Mouse (Mus musculus) layer of hippocampus, postnatal 25 days (tissue): Measurements from ENCODE around the gene Cep63. TPM values are rescaled to one million over a fixed set of nuclear protein-coding genes. Genes with fewer than 3 reads are reported as not detected.
A peak's percentile ranks its signal among the peaks of the same experiment; 100 is the strongest.

Experiments
- DNase-seq, 2 experiments: peaks; one replicate each; pipeline ENCODE4 v3.0.0; 2022; ENCODE audit warnings: mixed read lengths in 2 of 2, low spot score in 1 of 2; ENCODE audit errors: extremely low spot score in 1 of 2
- total RNA-seq, 2 experiments: library from RNA; stranded (reverse); gene quantifications; 2 replicates each; pipeline ENCODE4 v1.2.3; 2021

The Cep63 gene
- total RNA-seq, 2 experiments from 2014 or later, result 27.3 to 33.4 TPM

GRCm38 (mm10) chr9:102581921-102582469, 44.3 kb downstream of the Cep63 start:
- DNase-seq, result no peak

DNA sequence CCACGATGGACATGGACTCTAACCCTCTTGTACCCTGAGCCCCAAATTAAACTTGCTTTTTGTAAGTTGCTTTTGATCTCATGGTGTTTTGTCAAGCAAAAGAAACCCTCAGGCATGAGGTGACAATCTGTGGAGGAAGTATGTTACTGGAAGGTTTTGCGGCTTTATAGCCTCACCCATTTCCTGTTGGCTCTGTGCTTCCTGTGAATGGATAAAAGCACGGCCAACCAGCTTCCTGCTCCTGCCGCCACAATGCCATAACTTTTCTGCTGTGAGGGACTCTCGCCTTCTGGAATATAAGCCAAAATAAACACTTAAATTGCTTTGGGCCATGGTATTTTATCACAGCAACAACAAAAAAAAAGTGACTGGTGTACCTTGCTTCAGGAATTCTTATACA, 48.9 kb downstream of the Cep63 start:
- DNase-seq, result no peak

DNA sequence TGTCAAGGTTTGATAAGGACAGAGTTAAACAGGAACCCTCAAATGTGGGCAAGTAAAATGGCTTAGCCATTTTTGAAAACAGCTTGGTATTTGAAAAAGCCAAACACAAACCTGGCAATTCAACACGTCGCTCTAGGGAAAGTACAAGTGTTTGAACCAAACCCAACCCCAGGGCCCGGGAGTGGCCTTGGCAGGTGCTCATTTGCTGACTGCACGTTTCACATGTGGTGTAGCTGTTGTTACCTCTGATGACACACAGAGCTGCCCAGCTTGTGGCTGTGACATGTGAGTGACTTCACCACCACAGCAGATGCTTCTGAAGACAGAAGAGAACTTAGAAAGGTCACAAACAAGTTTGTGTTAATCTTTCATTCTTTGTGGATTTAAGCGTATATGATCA, 53.4 kb downstream of the Cep63 start:
- no peak for DNase-seq

DNA sequence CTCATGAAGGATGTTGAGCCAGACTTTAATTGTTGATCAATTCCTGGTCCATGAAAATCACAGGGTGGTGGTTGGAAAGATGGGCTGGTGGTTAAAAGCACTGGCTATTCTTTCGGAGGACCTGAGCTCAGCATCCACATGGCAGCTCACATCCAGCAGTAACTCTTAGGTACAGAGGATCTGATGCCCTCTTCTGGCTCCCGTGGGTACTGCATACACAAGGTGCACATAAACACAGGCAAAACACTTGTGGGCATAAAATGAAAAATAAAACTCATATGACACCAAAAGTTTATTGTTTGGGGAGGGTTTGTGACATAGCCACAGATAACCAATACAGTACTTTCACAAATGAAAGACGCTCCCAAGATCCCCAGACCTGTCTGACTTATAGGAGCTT, 67.9 kb downstream of the Cep63 start:
- DNase-seq, result no peak

DNA sequence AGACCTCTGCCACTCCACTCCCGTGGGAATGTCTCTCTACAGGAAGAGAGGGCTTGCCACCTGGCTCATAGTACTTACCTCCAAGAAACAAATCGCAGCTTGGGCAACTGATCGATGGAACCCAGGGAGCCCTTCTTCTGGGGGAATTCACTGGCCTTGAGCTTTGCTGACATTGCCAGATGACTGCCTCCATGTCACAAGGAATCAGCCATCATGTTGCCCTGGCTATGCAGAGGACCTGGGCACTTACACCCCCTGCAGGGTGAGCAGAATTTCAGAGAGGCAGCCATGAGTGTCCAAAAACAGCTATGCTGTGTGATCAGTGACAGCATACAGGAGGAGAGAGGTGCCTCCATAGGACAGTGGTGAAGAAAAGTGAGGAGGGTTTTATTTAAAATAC, 72.6 kb downstream of the Cep63 start:
- DNase-seq, result no peak

DNA sequence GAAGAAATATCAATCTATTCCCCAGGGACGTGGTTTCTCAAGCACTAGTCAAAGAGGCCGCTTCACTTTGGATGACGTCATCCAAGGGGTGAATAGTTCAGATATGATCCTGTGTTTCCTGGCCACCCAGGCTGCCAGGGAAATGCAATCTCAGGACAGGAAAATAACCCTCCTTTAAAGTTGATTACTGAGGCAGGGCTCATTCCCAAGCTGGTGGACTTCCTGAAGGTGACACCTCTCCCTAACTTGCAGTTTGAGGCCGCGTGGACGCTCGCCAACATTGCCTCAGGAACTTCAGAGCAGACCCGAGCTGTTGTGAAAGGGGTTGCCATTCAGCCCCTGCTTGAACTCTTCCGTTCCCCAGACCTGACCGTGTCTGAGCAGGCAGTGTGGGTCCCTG, 74.6 kb downstream of the Cep63 start:
- DNase-seq, result no peak

DNA sequence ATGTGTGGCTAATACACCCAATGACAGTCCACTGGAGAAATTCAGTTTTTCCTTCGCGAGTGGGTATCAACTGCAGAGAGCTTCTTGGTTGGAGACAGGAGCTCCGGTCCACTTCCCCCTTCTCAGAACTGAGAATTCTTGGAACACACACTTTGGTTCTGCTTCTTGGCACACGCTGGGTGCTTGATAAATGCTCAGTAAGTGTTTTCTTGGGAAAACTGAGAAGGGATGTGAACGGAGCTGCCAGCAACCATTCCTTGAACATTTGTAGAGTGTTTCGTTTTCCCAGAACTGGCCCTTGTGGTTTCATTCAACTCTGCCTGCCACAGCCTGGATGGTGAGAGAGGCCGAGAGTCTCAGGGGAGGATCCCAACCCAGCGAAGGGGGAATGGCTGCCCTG, 77.1 kb downstream of the Cep63 start:
- no peak for DNase-seq

GRCm38 (mm10) chr9:102547028-102547354, 79.3 kb downstream of the Cep63 start:
- DNase-seq, result no peak

GRCm38 (mm10) chr9:102546256-102547027, 79.9 kb downstream of the Cep63 start:
- DNase-seq, result no peak

- no peak for DNase-seq
These were observed 80.7 kb downstream of the Cep63 start for GRCm38 (mm10) chr9:102545406-102546255.

DNA sequence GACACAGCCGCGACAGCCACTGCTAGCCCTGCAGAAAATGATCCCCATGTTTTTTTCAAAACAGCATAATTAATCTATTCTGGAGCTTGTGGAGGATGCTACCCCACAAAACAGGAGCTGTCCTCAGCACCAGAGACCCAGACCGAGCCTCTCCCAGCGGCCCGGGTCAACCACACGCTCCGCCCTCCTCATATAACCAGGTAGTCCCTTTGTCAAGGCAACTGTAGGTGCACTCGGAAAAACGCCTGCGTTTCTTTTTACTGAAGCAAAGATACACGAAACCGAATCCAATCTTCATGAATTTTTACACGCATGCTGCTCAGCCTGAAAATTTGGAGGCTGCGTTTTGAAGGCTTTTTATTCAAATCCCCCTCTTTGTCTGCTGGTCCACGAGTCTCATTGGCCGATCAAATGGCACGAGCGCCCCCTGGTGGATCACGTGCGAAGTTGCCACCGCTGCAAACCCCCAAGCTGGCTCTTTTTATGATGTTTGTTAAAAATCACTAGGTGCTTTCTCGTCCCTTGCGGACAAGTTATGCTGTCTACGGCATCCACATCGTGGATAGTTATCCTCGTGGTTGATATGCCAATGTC, 81.5 kb downstream of the Cep63 start:
- peak; percentile 87 to 98 for DNase-seq

- DNase-seq, result no peak
These were observed 82.1 kb downstream of the Cep63 start for GRCm38 (mm10) chr9:102544116-102544772.

DNA sequence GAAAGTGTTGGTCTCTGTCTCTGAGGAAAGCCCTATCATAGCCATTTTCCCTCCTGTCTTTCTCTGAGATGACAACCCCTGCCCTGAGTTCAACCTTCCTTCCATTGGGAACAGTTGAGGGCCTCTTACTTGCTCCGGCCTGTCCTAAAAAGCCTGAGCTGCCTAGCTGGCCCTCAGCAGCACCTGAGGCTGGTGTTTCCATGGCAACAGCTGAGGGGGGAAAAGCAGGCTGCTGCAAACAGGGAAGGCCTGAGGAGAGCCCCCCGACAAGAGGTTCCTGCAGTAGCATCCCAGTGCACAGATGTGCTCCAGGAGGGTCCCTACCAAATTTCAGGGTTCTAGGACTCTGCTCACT, 82.6 kb downstream of the Cep63 start:
- DNase-seq, result no peak

- DNase-seq, result no peak
These were observed 83.8 kb downstream of the Cep63 start for GRCm38 (mm10) chr9:102542540-102542939.

DNA sequence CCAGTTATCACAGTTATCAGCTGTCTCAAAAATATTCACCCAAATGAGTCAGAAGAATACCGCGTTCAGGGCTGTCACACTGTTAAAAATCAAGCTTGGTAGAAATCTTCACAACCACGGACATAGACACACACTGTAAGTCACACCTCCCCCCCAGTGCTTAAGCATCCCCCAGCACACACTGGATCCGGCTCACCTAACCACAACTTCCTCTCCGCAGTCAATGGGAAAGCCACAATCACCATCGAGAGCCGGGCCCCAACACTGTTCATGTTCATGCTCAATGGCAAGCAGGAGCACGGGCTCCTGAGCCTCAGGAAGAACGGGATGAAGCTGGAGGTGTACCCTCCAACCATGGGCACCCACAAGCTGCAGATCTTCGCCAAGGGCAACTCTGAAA, 84.7 kb downstream of the Cep63 start:
- no peak for DNase-seq

- DNase-seq, result no peak
These were observed 86.6 kb downstream of the Cep63 start for GRCm38 (mm10) chr9:102539699-102540098.

DNA sequence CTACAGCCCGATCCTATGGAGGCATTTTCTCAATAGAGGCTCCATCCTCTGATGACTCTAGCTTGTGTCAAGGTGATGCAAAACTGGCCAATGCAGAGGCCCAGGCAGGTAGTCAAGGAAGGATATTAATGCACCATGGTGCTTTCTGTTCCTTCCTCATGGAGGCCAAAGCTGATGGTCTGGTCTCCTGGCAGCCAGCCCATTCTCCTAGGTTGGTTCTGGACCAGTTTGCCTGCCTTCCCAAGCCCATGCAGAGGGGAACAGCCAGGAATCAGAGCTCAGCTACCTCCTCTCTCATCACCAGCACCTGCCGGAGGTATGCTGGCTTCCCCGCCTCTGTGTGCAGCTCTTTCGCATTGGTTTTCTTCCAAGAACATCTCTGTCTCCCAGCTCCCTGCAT, 89.4 kb downstream of the Cep63 start:
- no peak for DNase-seq
